Mouse (Mus musculus) c-Kit-positive CD71-negative TER-119-negative erythroid progenitor cells, embryonic 14.5 days (primary cell): ENCODE results near the gene Mink1.
"Not testable (repeated sequence)": the region's sequence is repeated elsewhere in the genome, so short reads cannot be mapped to it uniquely, and the experiment has no call there.

Experiments used
- DNase-seq: peaks from one replicate; pipeline ENCODE4 v3.0.0-alpha.2; 2013; ENCODE audit warnings: low read depth

Mink1 gene

DNA sequence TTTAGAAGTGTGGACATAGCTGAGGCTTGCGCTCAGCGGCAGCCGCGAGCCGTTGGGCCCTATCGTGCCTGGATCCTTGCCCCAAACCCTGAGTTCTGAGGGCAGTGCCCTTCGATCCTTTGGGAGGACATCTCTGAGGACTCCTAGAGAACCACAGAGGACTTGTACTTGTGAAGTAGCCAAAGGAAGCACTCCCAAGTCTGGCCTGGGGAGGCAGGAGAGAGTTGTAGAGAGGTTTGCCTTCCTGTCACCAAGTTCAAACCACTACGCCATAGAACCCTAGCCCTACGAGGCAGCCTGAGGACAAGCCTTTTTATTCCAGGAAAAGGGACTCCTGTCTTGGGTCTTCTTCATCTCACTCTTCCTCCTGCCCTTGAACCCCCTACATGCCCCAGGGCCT lies 5.1 kb upstream of the Mink1 start:
- no peak for DNase-seq

GRCm38 (mm10) chr11:70561937-70562286 lies 769 bp upstream of the Mink1 start:
- no peak for DNase-seq

GRCm38 (mm10) chr11:70562995-70563469 lies 351 bp downstream of the Mink1 start:
- no peak for DNase-seq

DNA sequence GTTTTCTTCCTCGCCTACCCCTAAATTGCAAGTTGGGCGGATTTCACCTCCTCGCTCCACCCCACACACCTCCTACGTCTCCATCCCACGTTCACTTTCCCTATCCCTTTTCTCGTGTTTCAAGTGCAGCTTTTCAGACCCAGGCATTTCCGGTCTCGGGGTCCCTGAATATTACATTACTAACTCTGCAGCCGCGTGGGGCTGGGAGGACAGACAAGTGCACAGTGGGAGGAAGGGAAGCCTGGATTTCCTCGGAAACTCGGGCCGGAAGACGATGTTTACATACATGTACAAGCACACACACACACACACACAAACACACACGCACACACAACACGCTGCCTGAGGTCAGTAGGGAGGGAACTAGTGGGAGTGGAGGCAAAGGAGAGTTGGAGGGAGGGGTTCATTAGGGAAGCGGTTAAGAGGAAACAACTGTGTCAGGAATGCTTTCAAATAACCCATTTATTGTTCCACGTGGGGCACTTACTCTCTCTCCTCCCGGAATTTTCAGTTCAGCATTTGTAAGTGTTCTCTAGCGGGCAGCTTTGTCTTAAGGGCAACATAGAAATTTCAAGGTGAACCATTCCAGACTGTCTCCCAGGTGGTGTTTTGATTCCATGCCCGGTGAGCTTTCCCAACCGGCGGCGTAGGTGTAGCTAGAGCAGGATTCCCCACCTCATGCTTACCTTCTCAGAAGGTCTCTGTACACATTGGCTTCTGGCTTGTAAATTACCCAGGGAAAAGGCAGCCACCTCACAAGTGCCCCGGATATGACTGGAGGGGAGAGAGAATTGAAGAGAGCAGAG lies 992 bp downstream of the Mink1 start:
- no peak for DNase-seq

DNA sequence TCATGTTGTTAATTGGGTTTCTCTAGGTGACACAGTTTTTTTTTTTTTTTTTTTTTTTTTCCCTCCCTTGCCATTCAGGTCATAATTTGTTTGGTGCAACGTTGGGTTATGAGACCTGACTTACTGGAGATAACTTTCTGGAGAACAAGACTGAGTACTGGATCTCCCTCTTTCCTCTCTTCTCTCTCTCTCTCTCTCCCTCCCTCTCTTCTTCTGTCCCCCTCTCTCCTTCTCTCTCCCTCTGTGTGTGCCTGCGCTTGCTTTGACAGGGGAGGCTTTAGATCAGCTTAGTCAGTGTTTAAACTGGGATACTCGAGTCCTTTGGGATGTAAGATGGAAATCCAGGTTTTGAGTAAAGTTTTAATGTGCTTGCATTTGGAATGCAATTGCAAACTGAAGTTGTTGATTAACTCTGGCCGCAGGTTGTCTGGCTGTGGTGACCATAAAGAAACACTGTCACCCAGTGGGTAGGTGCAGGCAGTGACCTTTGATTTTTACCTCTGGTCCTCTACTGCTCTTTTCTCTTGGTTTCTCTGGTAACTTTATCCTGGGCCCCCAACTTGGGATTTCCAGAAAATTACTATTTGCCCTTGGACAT lies 1.7 kb downstream of the Mink1 start:
- no peak for DNase-seq

DNA sequence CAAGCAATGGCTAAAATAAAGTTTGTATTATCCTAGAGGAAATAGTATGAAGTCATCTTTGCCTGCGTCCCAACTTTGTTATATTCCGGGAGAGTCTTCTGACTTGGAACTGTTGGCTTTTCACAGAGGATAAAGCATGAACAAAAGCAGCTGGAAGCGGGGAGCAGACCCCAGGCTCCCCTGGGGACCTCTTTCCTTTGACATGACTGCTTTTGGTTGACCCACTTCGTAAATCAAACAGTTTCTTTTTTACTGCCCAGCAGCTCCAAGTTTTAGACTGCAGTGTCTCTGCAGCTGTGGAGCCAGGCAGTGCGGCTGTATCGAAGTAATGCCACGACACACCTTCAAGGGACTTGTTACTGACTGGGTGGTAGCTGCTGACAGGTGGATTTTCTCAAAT lies 3.9 kb downstream of the Mink1 start:
- no peak for DNase-seq

DNA sequence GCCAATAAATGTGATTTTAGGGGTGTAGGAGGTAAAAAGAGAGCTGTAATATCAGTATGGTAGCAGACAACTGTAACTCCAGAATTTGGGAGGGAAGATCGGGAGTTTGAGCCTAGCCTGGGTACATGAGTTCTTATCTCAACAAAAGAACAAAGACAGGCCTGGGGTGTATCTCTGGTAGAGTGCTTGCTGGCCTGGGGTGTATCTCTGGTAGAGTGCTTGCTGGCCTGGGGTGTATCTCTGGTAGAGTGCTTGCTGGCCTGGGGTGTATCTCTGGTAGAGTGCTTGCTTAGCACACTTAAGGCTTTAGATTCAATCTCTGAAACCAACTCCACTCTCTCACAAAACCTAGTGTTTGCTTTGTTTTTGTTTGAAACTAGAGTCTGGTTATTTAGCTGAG lies 7.9 kb downstream of the Mink1 start:
- DNase-seq: not testable (repeated sequence)

- DNase-seq: no peak
These were observed 9.0 kb downstream of the Mink1 start for GRCm38 (mm10) chr11:70571641-70572040.

DNA sequence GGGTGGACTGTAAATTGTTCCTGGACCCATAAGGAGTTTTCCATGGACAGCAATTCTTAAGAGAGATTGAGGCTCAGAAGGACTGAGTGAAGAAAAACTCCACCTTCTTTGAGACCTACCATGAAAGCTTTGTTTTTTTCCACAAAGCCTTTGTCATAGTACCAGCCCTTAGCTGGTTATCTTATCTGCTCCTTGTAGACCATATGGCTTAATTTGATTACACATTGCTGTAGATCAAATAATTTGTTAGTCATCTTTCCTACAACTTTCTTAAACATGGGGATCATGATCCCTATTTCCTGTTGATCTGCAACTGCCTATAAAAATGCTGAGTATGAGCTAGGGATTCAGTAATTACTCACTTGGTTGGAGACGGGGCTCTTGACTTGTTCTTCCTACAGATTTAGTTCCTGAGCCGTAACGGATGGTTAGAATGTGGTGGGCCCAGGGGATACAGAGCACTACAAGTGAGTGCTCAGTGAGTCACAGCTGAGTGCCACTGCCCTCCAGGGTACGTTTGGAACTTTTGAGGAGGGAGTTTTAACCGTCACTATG lies 9.7 kb downstream of the Mink1 start:
- no peak for DNase-seq

- no peak for DNase-seq
These were observed 11.2 kb downstream of the Mink1 start for GRCm38 (mm10) chr11:70573872-70574271.

DNA sequence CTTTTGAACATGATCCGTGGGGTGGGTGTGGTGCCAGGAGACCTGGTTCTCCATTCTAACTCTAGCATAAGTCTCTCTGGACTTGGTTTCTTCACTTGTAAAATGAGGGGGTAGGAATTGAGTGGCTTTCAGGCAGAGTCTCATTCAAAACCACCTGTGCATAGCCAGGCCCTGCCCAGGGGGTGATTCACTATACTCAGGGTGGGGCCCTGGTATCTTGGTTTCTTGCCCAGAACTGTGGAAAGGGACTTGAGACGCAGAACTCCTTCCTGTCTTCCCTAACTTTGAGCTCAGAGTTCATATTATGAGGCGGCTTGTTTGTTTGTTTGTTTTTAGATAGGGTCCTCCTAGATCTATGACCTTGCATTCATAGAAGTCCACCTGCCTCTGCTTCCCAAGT lies 14.5 kb downstream of the Mink1 start:
- DNase-seq: no peak

DNA sequence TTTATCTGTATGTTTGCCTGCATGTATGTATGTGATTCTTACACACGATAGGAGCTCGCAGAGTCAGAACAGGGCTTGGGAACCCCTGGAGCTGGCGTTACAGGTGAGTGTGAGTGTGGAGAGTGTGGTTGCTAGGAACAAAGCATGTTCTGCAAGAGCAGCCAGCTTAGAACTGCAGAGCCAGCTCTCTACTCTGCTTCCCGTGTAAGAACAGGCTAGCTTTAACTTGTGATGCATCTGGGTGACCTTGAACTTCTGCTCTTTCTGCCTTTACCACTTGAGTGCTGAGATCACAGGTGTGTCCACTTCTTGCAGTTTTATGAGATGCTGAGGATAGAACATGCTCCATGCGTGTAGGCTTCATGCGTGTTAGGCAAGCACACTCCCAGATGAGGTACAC lies 16.3 kb downstream of the Mink1 start:
- no peak for DNase-seq

- no peak for DNase-seq
These were observed 17.2 kb downstream of the Mink1 start for GRCm38 (mm10) chr11:70579710-70580357.

DNA sequence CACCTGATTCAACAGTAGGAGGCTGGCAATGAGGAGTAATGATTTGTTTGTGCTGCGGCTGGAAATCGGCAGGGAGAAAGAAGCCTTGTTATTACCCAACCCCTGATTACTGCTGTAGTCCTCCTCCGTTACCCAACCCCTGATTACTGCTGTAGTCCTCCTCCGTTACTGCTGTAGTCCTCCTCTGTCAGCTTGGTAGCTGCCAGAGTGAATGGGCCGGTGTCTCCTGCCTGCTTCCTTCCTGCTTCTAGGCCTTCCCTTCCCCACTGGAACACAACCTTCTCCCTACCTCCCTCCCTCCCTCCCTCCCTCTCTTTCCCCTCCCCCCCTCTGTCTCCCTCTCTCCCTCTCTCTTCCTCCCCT lies 17.7 kb downstream of the Mink1 start:
- no peak for DNase-seq

GRCm38 (mm10) chr11:70580921-70581320 lies 18.2 kb downstream of the Mink1 start:
- no peak for DNase-seq

- no peak for DNase-seq
These were observed 19.5 kb downstream of the Mink1 start for GRCm38 (mm10) chr11:70582196-70582595.

DNA sequence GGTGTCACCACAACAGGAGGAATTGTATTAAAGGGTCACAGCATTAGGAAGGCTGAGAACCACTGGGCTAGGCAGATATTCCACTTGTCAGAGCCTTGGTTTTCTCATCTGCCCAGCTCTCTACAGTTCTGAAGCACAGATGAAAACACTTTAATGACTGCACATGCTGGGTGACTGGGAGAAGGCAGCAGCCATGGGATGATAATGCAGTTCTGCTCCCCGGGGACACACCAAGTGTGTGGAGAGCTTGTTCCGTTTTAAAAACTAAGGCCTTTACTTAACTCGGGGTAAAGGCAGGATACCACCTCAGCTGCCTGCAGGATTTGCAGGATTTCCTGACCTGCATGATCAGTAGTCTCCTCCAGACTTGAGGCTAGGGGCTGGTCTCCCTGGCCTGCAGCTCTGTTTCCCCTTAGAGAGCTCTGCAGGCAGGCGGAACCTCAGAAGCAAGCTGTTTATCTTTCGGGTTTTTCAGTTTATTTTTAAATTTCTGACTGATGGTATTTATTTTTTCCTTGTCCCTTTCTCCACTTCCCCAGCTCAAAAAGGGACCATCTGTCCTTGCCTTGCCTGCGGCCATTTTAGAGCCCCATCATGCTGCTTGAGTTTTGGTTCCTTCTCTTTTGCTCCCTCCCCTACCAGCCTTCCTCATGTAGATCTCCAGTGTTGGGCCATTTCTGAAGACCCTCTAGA lies 20.5 kb downstream of the Mink1 start:
- no peak for DNase-seq

DNA sequence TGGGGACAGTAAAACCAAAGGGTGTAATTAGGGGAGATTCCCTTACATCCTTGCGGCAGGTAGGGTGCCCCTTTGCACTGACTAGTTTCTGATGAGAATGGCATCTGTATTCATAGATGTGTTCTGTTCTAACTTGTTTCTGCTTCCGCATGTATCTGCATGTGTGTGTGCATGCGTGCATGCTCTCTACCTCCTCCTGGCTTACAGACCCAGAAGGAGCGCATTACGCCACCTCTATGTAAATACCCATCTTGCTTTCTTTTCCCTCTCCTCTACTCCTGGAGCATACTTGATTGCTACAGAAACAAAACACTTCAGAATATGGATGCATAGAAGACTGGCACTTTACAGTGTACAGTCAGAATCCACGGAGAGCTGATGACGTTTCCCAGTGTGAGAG lies 21.1 kb downstream of the Mink1 start:
- no peak for DNase-seq

DNA sequence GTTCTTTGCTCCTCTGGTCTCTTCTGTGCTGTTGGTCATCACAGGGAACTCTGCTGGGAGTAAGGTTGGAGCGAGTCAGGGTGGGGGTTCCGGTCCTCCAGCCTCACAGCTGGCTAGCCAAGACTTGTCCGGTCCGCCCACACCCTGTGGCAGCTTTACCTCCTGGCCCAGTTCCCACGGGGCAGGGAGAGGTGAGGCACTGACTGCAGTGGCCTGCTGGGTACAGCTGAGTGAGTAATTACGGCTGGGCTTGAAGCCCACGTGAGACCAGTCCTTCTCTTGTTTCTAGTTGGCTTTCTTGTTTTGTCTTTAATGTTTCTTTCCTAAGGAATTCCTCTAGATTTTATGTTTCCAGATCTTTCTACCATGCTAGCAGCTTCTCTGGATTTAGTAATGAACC lies 22.8 kb downstream of the Mink1 start:
- no peak for DNase-seq

GRCm38 (mm10) chr11:70586261-70586660 lies 23.6 kb downstream of the Mink1 start:
- no peak for DNase-seq

DNA sequence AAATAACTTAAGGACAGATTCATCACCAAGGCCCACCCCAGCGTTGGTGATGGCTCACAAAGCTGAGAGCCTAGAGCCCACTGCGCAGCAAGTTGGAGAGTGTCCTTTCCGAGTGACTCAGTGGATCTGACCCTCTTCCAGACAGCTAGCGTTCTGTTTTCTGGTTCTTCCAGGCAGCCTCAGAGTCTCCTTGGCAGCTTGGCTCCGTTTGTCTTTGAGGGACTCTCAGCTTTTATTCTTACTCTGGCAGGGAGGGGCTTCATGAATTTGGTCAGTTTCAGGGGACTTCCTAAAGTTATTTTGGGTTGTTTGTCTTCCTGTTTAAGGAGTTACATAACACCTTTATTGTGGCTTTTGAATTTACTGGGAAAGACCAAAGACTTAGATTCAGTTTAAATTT lies 24.3 kb downstream of the Mink1 start:
- no peak for DNase-seq

DNA sequence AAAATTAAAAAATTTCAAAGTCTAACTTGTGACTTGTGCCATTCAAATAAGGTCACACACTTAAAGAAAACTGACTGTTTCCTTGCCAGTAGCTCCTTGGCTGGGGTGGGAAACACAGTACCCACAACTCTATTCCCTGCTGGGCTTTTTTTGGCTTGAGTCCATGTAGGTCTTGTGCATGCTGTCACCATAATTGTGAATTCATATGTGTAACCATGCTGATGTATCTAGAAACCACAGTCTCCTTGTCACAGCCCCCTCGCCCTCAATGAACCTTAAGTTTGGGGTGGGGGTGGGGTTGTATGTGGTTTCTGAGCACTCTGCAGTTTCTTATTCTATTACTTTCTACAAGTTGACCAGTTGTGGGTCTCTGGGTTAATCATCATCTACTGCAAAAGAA lies 29.1 kb downstream of the Mink1 start:
- no peak for DNase-seq
